Mouse (Mus musculus) liver, embryonic 16.5 days (tissue): ENCODE results near the gene Ckm. TPM values are rescaled to one million over a fixed set of nuclear protein-coding genes. Genes with fewer than 3 reads are reported as not detected.
A peak's percentile ranks its signal among the peaks of the same experiment; 100 is the strongest.

Source experiments
- ATAC-seq: fragments of 200-750 bp; cut with Nextera tagmentation; 2 replicates; pipeline ENCODE4 v1.8.0; 2017; ENCODE audit warnings: low read depth, mild to moderate bottlenecking, moderate number of reproducible peaks, moderate library complexity
- H3K27ac ChIP-seq: fragments of 300-500 bp; sonication (generic); 2 replicates; pipeline ENCODE4 v1.5.1; 2014; ENCODE audit warnings: mild to moderate bottlenecking, low read length
- H3K27me3 ChIP-seq: fragments of 300-500 bp; sonication (generic); 2 replicates; pipeline ENCODE4 v1.6.1; 2014; ENCODE audit warnings: low read depth, low read length, mixed read lengths; ENCODE audit not compliant: control insufficient read depth, insufficient read depth
- H3K36me3 ChIP-seq: fragments of 300-500 bp; sonication (generic); 2 replicates; pipeline ENCODE4 v1.6.1; 2014; ENCODE audit warnings: mild to moderate bottlenecking; ENCODE audit not compliant: control insufficient read depth, insufficient read depth
- H3K4me1 ChIP-seq: fragments of 300-500 bp; sonication (generic); 2 replicates; pipeline ENCODE4 v1.6.1; 2014; ENCODE audit warnings: low read depth, low read length, mixed read lengths; ENCODE audit not compliant: control insufficient read depth
- H3K4me2 ChIP-seq: fragments of 300-500 bp; sonication (generic); 2 replicates; pipeline ENCODE4 v1.6.1; 2014; ENCODE audit warnings: low read depth, low read length, mixed read lengths
- H3K4me3 ChIP-seq: fragments of 300-500 bp; sonication (generic); 2 replicates; pipeline ENCODE4 v1.5.1; 2014; ENCODE audit warnings: low read depth, mild to moderate bottlenecking, low read length
- H3K9ac ChIP-seq: fragments of 300-500 bp; sonication (generic); 2 replicates; pipeline ENCODE4 v1.6.1; 2014; ENCODE audit warnings: low read depth, low read length
- H3K9me3 ChIP-seq: fragments of 300-500 bp; sonication (generic); replicated peaks from 2 replicates; pipeline ENCODE4 v1.6.1; 2016; ENCODE audit warnings: low read length; ENCODE audit not compliant: control insufficient read depth
- whole genome bisulfite sequencing: fragments of 180-500 bp; shearing (Covaris S2); extraction: QIAGEN DNeasy Blood & Tissue Kit; methylation state at CpG from one replicate; pipeline ENCODE4 v1.1.7; 2014; ENCODE audit not compliant: insufficient replicate concordance; 5-methylcytosine and 5-hydroxymethylcytosine counted together
- polyA plus RNA-seq: library from polyadenylated mRNA; unstranded; fragments of >200 nt; fragmentation: Nextera tagmentation; extraction: Ambion mirVana; gene quantifications from 2 replicates; pipeline ENCODE4 v1.2.1, GENCODE M21; 2015

Ckm gene
- polyA plus RNA-seq, 1 experiment from 2014 or later = 65.4 TPM

GRCm38 (mm10) chr7:19361720-19362119, 42.9 kb upstream of the Ckm start:
- H3K9me3 ChIP-seq = no peaks in the 10 kb centered on the region
- H3K4me2 ChIP-seq = peak overlapping the region; percentile 100
- ATAC-seq = no peak
- H3K4me1 ChIP-seq = peaks cover 42% of the 10 kb centered on the region
- peak overlapping the region; percentile 77 for H3K4me3 ChIP-seq
- H3K27me3 ChIP-seq = no peaks in the 10 kb centered on the region
- no peak overlapping the region for H3K27ac ChIP-seq
- peak overlapping the region; percentile 72 for H3K9ac ChIP-seq
- no peaks in the 10 kb centered on the region; the same call in 1 of the 2 replicates for H3K36me3 ChIP-seq
- WGBS = 9% methylated on average over 16 of the region's 16 CpGs

- Histone ChIP-seq H3K9me3 (no peaks in the 10 kb centered on the region), H3K4me3 (no peak overlapping the region), H3K27me3 (no peaks in the 10 kb centered on the region), H3K4me2 (no peak overlapping the region), H3K9ac (no peak overlapping the region), H3K36me3 (no peaks in the 10 kb centered on the region; the same call in 1 of the 2 replicates), H3K4me1 (peaks cover 42% of the 10 kb centered on the region), H3K27ac (no peak overlapping the region)
- no peak for ATAC-seq
- WGBS = 46% methylated on average over 4 of the region's 4 CpGs
Measured at GRCm38 (mm10) chr7:19362276-19362675, 42.3 kb upstream of the Ckm start.

GRCm38 (mm10) chr7:19363881-19364280, 40.7 kb upstream of the Ckm start:
- 3% methylated on average over 18 of the region's 18 CpGs for WGBS
- H3K9ac ChIP-seq = no peak overlapping the region
- no peak overlapping the region for H3K27ac ChIP-seq
- no peak for ATAC-seq
- no peaks in the 10 kb centered on the region for H3K36me3 ChIP-seq
- H3K9me3 ChIP-seq = no peaks in the 10 kb centered on the region
- peaks cover 31% of the 10 kb centered on the region for H3K4me1 ChIP-seq
- peaks cover 5% of the 10 kb centered on the region; the same call in 1 of the 2 replicates for H3K27me3 ChIP-seq
- no peak overlapping the region for H3K4me2 ChIP-seq
- H3K4me3 ChIP-seq = no peak overlapping the region

- Histone ChIP-seq H3K4me2 (no peak overlapping the region), H3K9ac (no peak overlapping the region), H3K4me3 (no peak overlapping the region), H3K36me3 (no peaks in the 10 kb centered on the region), H3K9me3 (no peaks in the 10 kb centered on the region), H3K4me1 (peaks cover 24% of the 10 kb centered on the region), H3K27me3 (peaks cover 14% of the 10 kb centered on the region), H3K27ac (no peak overlapping the region)
- 50% methylated on average over 4 of the region's 4 CpGs for WGBS
- ATAC-seq = no peak
Measured at GRCm38 (mm10) chr7:19365376-19365775, 39.2 kb upstream of the Ckm start.

GRCm38 (mm10) chr7:19368380-19368779, 36.2 kb upstream of the Ckm start:
- H3K27ac ChIP-seq = no peak overlapping the region
- 22% methylated on average over 16 of the region's 16 CpGs for WGBS
- peaks cover 5% of the 10 kb centered on the region; the same call in 1 of the 2 replicates for H3K4me1 ChIP-seq
- H3K36me3 ChIP-seq = no peaks in the 10 kb centered on the region
- no peak for ATAC-seq
- H3K4me2 ChIP-seq = no peak overlapping the region
- H3K9me3 ChIP-seq = no peaks in the 10 kb centered on the region
- H3K4me3 ChIP-seq = no peak overlapping the region
- no peak overlapping the region for H3K9ac ChIP-seq
- peaks cover 14% of the 10 kb centered on the region for H3K27me3 ChIP-seq

GRCm38 (mm10) chr7:19369823-19370425, 34.7 kb upstream of the Ckm start:
- no peaks in the 10 kb centered on the region for H3K9me3 ChIP-seq
- peaks cover 3% of the 10 kb centered on the region; the same call in 1 of the 2 replicates for H3K4me1 ChIP-seq
- H3K4me3 ChIP-seq = peak overlapping the region; percentile 37
- WGBS = 12% methylated on average over 46 of the region's 46 CpGs
- 0 out of 2 replicates have a peak overlapping the region, but pooled peaks have one; percentile 26 for H3K9ac ChIP-seq
- H3K4me2 ChIP-seq = peak overlapping the region; percentile 63
- H3K27me3 ChIP-seq = peaks cover 14% of the 10 kb centered on the region
- H3K36me3 ChIP-seq = no peaks in the 10 kb centered on the region
- peak; percentile 58; the same call in 1 of the 2 replicates for ATAC-seq
- no peak overlapping the region for H3K27ac ChIP-seq

- H3K27ac ChIP-seq = no peak overlapping the region
- H3K9me3 ChIP-seq = no peaks in the 10 kb centered on the region
- H3K4me2 ChIP-seq = no peak overlapping the region
- ATAC-seq = no peak
- peaks cover 14% of the 10 kb centered on the region for H3K27me3 ChIP-seq
- H3K4me3 ChIP-seq = no peak overlapping the region
- H3K4me1 ChIP-seq = peaks cover 3% of the 10 kb centered on the region
- 75% methylated on average over 2 of the region's 2 CpGs for WGBS
- H3K36me3 ChIP-seq = no peaks in the 10 kb centered on the region
- no peak overlapping the region for H3K9ac ChIP-seq
Measured at GRCm38 (mm10) chr7:19373367-19373766, 31.2 kb upstream of the Ckm start.

- 72% methylated on average over 18 of the region's 18 CpGs for WGBS
- ATAC-seq = no peak
Measured at GRCm38 (mm10) chr7:19375368-19375767, 29.2 kb upstream of the Ckm start.

GRCm38 (mm10) chr7:19376019-19376418, 28.6 kb upstream of the Ckm start:
- H3K4me2 ChIP-seq = no peak overlapping the region
- no peak overlapping the region for H3K9ac ChIP-seq
- H3K9me3 ChIP-seq = no peaks in the 10 kb centered on the region
- no peaks in the 10 kb centered on the region; the same call in 1 of the 2 replicates for H3K4me1 ChIP-seq
- H3K4me3 ChIP-seq = no peak overlapping the region
- peak; percentile 68 for ATAC-seq
- 62% methylated on average over 4 of the region's 4 CpGs for WGBS
- H3K27me3 ChIP-seq = no peaks in the 10 kb centered on the region
- H3K36me3 ChIP-seq = no peaks in the 10 kb centered on the region
- H3K27ac ChIP-seq = no peak overlapping the region

More at GRCm38 (mm10) chr7:19375368-19375767, 29.2 kb upstream of the Ckm start:
- Histone ChIP-seq H3K27ac (no peak overlapping the region), H3K4me1 (no peaks in the 10 kb centered on the region; the same call in 1 of the 2 replicates), H3K4me2 (no peak overlapping the region), H3K9me3 (no peaks in the 10 kb centered on the region), H3K4me3 (no peak overlapping the region), H3K9ac (no peak overlapping the region), H3K36me3 (no peaks in the 10 kb centered on the region), H3K27me3 (no peaks in the 10 kb centered on the region)
